Mouse (Mus musculus) bone marrow macrophage, adult 2 months (primary cell): ENCODE measurements around the gene Nfatc2ip.

Source experiments
- CTCF ChIP-seq: IDR thresholded peaks from 2 replicates; pipeline ENCODE4 v1.5.1; 2012; ENCODE audit warnings: low read depth, mild to moderate bottlenecking, low read length, moderate library complexity
- POLR2A ChIP-seq: IDR thresholded peaks from 2 replicates; pipeline ENCODE4 v1.6.1; 2012; ENCODE audit warnings: mild to moderate bottlenecking, low read depth, low read length, borderline replicate concordance

DNA sequence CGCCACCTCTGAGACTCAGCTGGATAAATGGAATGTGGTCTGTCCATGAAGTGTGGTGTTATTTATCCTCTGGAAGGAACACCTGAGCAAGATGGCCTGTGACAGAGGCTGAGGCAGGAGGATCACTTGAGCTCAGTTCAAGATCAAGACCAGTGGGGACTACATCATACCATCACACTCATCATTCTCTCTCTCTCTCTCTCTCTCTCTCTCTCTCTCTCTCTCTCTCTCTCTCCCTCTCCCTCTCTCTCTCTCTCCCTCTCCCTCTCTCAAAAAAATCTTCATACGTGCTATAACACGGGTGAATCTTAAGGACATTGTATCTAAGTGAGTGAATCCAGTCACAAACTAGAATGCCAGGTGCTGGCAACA, 42.6 kb downstream of the Nfatc2ip start:
- TF ChIP-seq CTCF (no peak), POLR2A (no peak)
